Mouse (Mus musculus) lung, adult 2 months (tissue): ENCODE results near the gene Camsap1.

Source experiments
- CTCF ChIP-seq: fragments of 200-500 bp; IDR thresholded peaks from 2 replicates; pipeline ENCODE4 v1.5.1; 2011; ENCODE audit warnings: mild to moderate bottlenecking, low read length, control low read depth; ENCODE audit not compliant: insufficient read depth
- POLR2A ChIP-seq: fragments of 200-500 bp; IDR thresholded peaks from 2 replicates; pipeline ENCODE4 v1.6.1; 2011; ENCODE audit warnings: low read depth, mild to moderate bottlenecking, control low read depth, low read length, borderline replicate concordance; ENCODE audit errors: extremely low read depth

GRCm38 (mm10) chr2:25877736-25878268 is 105.3 kb downstream of the Camsap1 start:
- TF ChIP-seq POLR2A (no peak), CTCF (no peak)
